Mouse (Mus musculus) olfactory bulb, adult 2 months (tissue): ENCODE results near the gene Cfap161. TPM values are rescaled to one million over a fixed set of nuclear protein-coding genes. Genes with fewer than 3 reads are reported as not detected.

Experiments
- H3K27ac ChIP-seq: fragments of 200-500 bp; 2 replicates; pipeline ENCODE4 v1.5.1; 2012; ENCODE audit warnings: low read depth, low read length; ENCODE audit not compliant: insufficient read depth
- H3K4me1 ChIP-seq: fragments of 200-500 bp; 2 replicates; pipeline ENCODE4 v1.6.1; 2012; ENCODE audit warnings: low read length; ENCODE audit not compliant: control insufficient read depth, insufficient read depth
- H3K4me3 ChIP-seq: fragments of 200-500 bp; 2 replicates; pipeline ENCODE4 v1.5.1; 2012; ENCODE audit warnings: mild to moderate bottlenecking, low read depth, low read length, moderate library complexity; ENCODE audit not compliant: insufficient read depth
- CTCF ChIP-seq: fragments of 200-500 bp; IDR thresholded peaks from 2 replicates; pipeline ENCODE4 v1.5.1; 2012; ENCODE audit warnings: low read depth, mild to moderate bottlenecking, low read length, moderate library complexity; ENCODE audit not compliant: insufficient read depth
- POLR2A ChIP-seq: fragments of 200-500 bp; IDR thresholded peaks from 2 replicates; pipeline ENCODE4 v1.6.1; 2012; ENCODE audit warnings: mild to moderate bottlenecking, low read depth, low read length, moderate library complexity; ENCODE audit not compliant: insufficient read depth
- WGBS: fragments of 180-500 bp; shearing (Covaris S2); methylation state at CpG from one replicate; pipeline ENCODE4 v1.1.7; 2018; 5-methylcytosine and 5-hydroxymethylcytosine counted together
- polyA plus RNA-seq: library from polyadenylated mRNA; stranded (reverse); fragments of >200 nt; gene quantifications from 2 replicates; pipeline ENCODE4 v1.2.4, GENCODE M21; 2012; ENCODE audit warnings: low replicate concordance; ENCODE audit not compliant: missing spikeins, insufficient read depth, insufficient read length

Cfap161 gene
- polyA plus RNA-seq, 1 experiment = not detected

- 81% methylated on average over 10 of the region's 10 CpGs for WGBS
- no peak for TF ChIP-seq POLR2A
- Histone ChIP-seq H3K27ac (no peak overlapping the region), H3K4me3 (no peak overlapping the region), H3K4me1 (peaks cover 5% of the 10 kb centered on the region; the same call in 1 of the 2 replicates)
Observed at GRCm38 (mm10) chr7:83738623-83739462, 55.8 kb downstream of the Cfap161 start.

GRCm38 (mm10) chr7:83737914-83738490 lies 56.7 kb downstream of the Cfap161 start:
- TF ChIP-seq CTCF = no peak
- TF ChIP-seq POLR2A = no peak
- Histone ChIP-seq H3K27ac (no peak overlapping the region), H3K4me1 (peaks cover 5% of the 10 kb centered on the region; the same call in 1 of the 2 replicates), H3K4me3 (no peak overlapping the region)
- WGBS = 72% methylated on average over 6 of the region's 6 CpGs

- H3K4me1 ChIP-seq = peaks cover 5% of the 10 kb centered on the region; the same call in 1 of the 2 replicates
- 92% methylated on average over 6 of the region's 6 CpGs for WGBS
- no peak overlapping the region for H3K27ac ChIP-seq
- TF ChIP-seq POLR2A (no peak), CTCF (no peak)
- no peak overlapping the region for H3K4me3 ChIP-seq
Observed at GRCm38 (mm10) chr7:83736341-83737115, 58.2 kb downstream of the Cfap161 start.

- TF ChIP-seq POLR2A (no peak), CTCF (no peak)
- Histone ChIP-seq H3K27ac (no peak overlapping the region), H3K4me1 (peaks cover 5% of the 10 kb centered on the region; the same call in 1 of the 2 replicates), H3K4me3 (no peak overlapping the region)
- WGBS = 91% methylated on average over 7 of the region's 7 CpGs
Observed at GRCm38 (mm10) chr7:83735108-83735781, 59.4 kb downstream of the Cfap161 start.

- Histone ChIP-seq H3K27ac (no peak overlapping the region), H3K4me1 (peaks cover under 1% of the 10 kb centered on the region; the same call in 1 of the 2 replicates), H3K4me3 (no peak overlapping the region)
- WGBS = 83% methylated on average over 6 of the region's 6 CpGs
- TF ChIP-seq POLR2A (no peak), CTCF (no peak)
Observed at GRCm38 (mm10) chr7:83734671-83735082, 60.0 kb downstream of the Cfap161 start.

GRCm38 (mm10) chr7:83734246-83734645 lies 60.4 kb downstream of the Cfap161 start:
- WGBS = 92% methylated on average over 3 of the region's 3 CpGs
- H3K27ac ChIP-seq = no peak overlapping the region

GRCm38 (mm10) chr7:83732781-83733180 lies 61.9 kb downstream of the Cfap161 start:
- Histone ChIP-seq H3K4me1 (no peaks in the 10 kb centered on the region), H3K27ac (no peak overlapping the region), H3K4me3 (no peak overlapping the region)
- TF ChIP-seq CTCF (no peak), POLR2A (no peak)
- 95% methylated on average over 3 of the region's 3 CpGs for whole genome bisulfite sequencing

More at GRCm38 (mm10) chr7:83734246-83734645, 60.4 kb downstream of the Cfap161 start:
- no peak for TF ChIP-seq POLR2A
- no peak for TF ChIP-seq CTCF
- no peak overlapping the region for H3K4me3 ChIP-seq
- H3K4me1 ChIP-seq = no peaks in the 10 kb centered on the region

- Histone ChIP-seq H3K27ac (no peak overlapping the region), H3K4me1 (no peaks in the 10 kb centered on the region), H3K4me3 (no peak overlapping the region)
- TF ChIP-seq CTCF (no peak), POLR2A (no peak)
- 86% methylated on average over 15 of the region's 15 CpGs for WGBS
Observed at GRCm38 (mm10) chr7:83731961-83732666, 62.6 kb downstream of the Cfap161 start.
